19 mouse cellular contexts compared by ENCODE assay signal in the genomic region with DNA sequence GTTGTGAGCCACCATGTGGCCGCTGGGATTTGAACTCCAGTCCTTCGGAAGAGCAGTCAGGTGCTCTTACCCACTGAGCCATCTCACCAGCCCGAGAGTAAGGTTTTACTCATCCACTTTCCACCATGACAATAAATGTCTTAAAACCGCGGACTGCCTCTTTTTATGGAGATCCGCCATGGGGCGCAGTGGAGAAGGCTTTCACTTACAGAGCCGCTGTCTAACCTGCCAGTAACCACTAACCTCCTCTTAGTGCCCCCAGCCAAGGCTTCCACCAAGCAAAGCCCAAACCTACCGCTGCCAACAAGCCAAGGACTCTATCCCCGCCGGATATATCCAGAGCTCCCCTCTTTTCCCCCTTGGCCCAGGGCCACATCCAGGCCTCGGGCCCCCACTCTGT. TPM values are rescaled to one million over a fixed set of nuclear protein-coding genes. Genes with fewer than 3 reads are reported as not detected.
"Had no signal": no experiment of that assay in that cellular context is flagged by ENCODE, and none has a peak within 500 bp of the region (broad histone marks: within the 10 kb centered on the region; RNA-seq: fewer than 3 reads in every experiment).

No protein-coding gene starts in this region.

- H3K27me3 ChIP-seq: liver, embryonic 15.5 days; lung, embryonic 15.5 days; midbrain, embryonic 13.5 days; midbrain, embryonic 15.5 days; neural tube, embryonic 12.5 days; stomach, embryonic 15.5 days had no signal

- DNase-seq: liver, postnatal 0 days; lung, adult 2 months; lung, postnatal 4 days; retina, postnatal 1 day; right cerebral cortex, adult 18-20 months; right cerebral cortex, postnatal 25 days; right cerebral cortex, postnatal 4 days; thymus, adult 2 months; thymus, postnatal 25 days; thymus, postnatal 4 days had no signal

- H3K36me3 ChIP-seq: liver, embryonic 15.5 days; lung, embryonic 15.5 days; midbrain, embryonic 13.5 days; midbrain, embryonic 15.5 days; neural tube, embryonic 12.5 days; stomach, embryonic 15.5 days had no signal

- H3K4me3 ChIP-seq: liver, embryonic 15.5 days; lung, embryonic 15.5 days; megakaryocyte, embryonic 14.5 days; midbrain, embryonic 13.5 days; midbrain, embryonic 15.5 days; neural tube, embryonic 12.5 days; stomach, embryonic 15.5 days had no signal

- H3K4me1 ChIP-seq: liver, embryonic 15.5 days; lung, embryonic 15.5 days; megakaryocyte, embryonic 14.5 days; midbrain, embryonic 13.5 days; midbrain, embryonic 15.5 days; neural tube, embryonic 12.5 days; stomach, embryonic 15.5 days had no signal

- H3K27ac ChIP-seq: liver, embryonic 15.5 days; lung, embryonic 15.5 days; midbrain, embryonic 13.5 days; midbrain, embryonic 15.5 days; neural tube, embryonic 12.5 days; stomach, embryonic 15.5 days; stomach, postnatal 0 days had no signal

- H3K9ac ChIP-seq: liver, embryonic 15.5 days; liver, postnatal 0 days; lung, embryonic 15.5 days; midbrain, embryonic 13.5 days; midbrain, embryonic 15.5 days; neural tube, embryonic 12.5 days; stomach, embryonic 15.5 days had no signal

- H3K9me3 ChIP-seq: liver, embryonic 15.5 days; lung, embryonic 15.5 days; midbrain, embryonic 13.5 days; midbrain, embryonic 15.5 days; neural tube, embryonic 12.5 days; stomach, embryonic 15.5 days had no signal

RNA-seq across cellular contexts. Expression of gene Igf2bp2, which starts 24.3 kb away (rescaled TPM):
- total RNA-seq: monocyte, adult 5-6 weeks had no signal
